17 mouse cellular contexts compared by ENCODE assay signal in the genomic region with DNA sequence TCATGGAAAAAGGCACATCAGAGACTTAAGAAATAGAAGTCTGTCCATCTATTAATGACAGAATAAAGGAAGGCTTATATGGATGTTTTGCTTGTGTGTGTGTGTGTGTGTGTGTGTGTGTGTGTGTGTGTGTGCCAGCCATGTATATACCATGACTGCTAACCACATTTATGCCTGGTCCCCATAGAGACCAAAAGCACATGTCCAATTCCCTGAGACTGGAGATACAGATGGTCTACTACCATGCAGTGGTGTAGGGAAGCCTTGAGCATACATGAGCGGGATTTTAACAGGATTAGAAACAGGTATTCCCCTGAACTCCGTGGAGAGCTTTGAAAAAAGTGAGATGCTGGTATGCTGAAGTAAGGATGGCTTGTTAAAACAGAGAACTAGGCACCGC.
"Had no signal": no experiment of that assay in that cellular context is flagged by ENCODE, and none has a peak within 500 bp of the region (broad histone marks: within the 10 kb centered on the region; RNA-seq: fewer than 3 reads in every experiment).

No protein-coding gene starts in this region.

- H3K36me3 ChIP-seq: intestine, embryonic 15.5 days; kidney, embryonic 15.5 days; liver, embryonic 13.5 days; midbrain, embryonic 10.5 days; neural tube, embryonic 12.5 days; stomach, embryonic 15.5 days had no signal

- H3K4me2 ChIP-seq: kidney, embryonic 15.5 days; liver, embryonic 13.5 days; neural tube, embryonic 12.5 days; stomach, embryonic 15.5 days had no signal

- H3K4me3 ChIP-seq: intestine, embryonic 15.5 days; kidney, embryonic 15.5 days; left cerebral cortex, adult 2 months; liver, embryonic 13.5 days; megakaryocyte, embryonic 14.5 days; midbrain, embryonic 10.5 days; neural tube, embryonic 12.5 days; stomach, embryonic 15.5 days had no signal

- H3K27ac ChIP-seq: intestine, embryonic 15.5 days; left cerebral cortex, adult 2 months; liver, embryonic 13.5 days; midbrain, embryonic 10.5 days; neural tube, embryonic 12.5 days; stomach, embryonic 15.5 days had no signal

- H3K27me3 ChIP-seq: intestine, embryonic 15.5 days; kidney, embryonic 15.5 days; liver, embryonic 13.5 days; megakaryocyte, embryonic 14.5 days; neural tube, embryonic 12.5 days; stomach, embryonic 15.5 days had no signal

- H3K9ac ChIP-seq: intestine, embryonic 15.5 days; kidney, embryonic 15.5 days; liver, embryonic 13.5 days; neural tube, embryonic 12.5 days; stomach, embryonic 15.5 days had no signal

- DNase-seq: kidney, adult 11 months; kidney, adult 8-10 months; kidney, postnatal 36 days; layer of hippocampus, postnatal 36 days; liver, embryonic 13.5 days; lung, adult 2 months; lung, postnatal 36 days; right cerebral cortex, postnatal 4 days; thymus, adult 18-20 months; thymus, postnatal 36 days had no signal

- H3K9me3 ChIP-seq: intestine, embryonic 15.5 days; kidney, embryonic 15.5 days; liver, embryonic 13.5 days; midbrain, embryonic 10.5 days; neural tube, embryonic 12.5 days; stomach, embryonic 15.5 days had no signal

- H3K4me1 ChIP-seq: liver, embryonic 13.5 days; megakaryocyte, embryonic 14.5 days had no signal
